Mouse (Mus musculus) embryonic facial prominence, embryonic 11.5 days (tissue): ENCODE measurements around the gene 1700023F06Rik. TPM values are rescaled to one million over a fixed set of nuclear protein-coding genes. Genes with fewer than 3 reads are reported as not detected.

ENCODE experiments used
- ATAC-seq: fragments of 200-750 bp; cut with Nextera tagmentation; replicated peaks from 2 replicates; pipeline ENCODE4 v1.8.0; 2017; ENCODE audit warnings: low read depth; ENCODE audit not compliant: insufficient number of reproducible peaks, low FRiP score, low TSS enrichment
- DNase-seq: peaks from one replicate; pipeline ENCODE4 v3.0.0-alpha.2; 2015; ENCODE audit warnings: low spot score
- H3K27ac ChIP-seq: fragments of 300-500 bp; sonication (generic); replicated peaks from 2 replicates; pipeline ENCODE4 v1.5.1; 2014; ENCODE audit warnings: mild to moderate bottlenecking, low read depth, low read length, control low read depth
- H3K27me3 ChIP-seq: fragments of 300-500 bp; sonication (generic); 2 replicates; pipeline ENCODE4 v1.6.1; 2014; ENCODE audit warnings: mild to moderate bottlenecking, low read length, moderate library complexity, mixed read lengths; ENCODE audit not compliant: control insufficient read depth, insufficient read depth
- H3K36me3 ChIP-seq: fragments of 300-500 bp; sonication (generic); replicated peaks from 2 replicates; pipeline ENCODE4 v1.6.1; 2014; ENCODE audit warnings: low read depth, mild to moderate bottlenecking, low read length, moderate library complexity, mixed read lengths; ENCODE audit not compliant: control insufficient read depth, insufficient read depth
- H3K4me1 ChIP-seq: fragments of 300-500 bp; sonication (generic); 2 replicates; pipeline ENCODE4 v1.6.1; 2014; ENCODE audit warnings: low read length, mixed read lengths; ENCODE audit not compliant: control insufficient read depth, insufficient read depth
- H3K4me2 ChIP-seq: fragments of 300-500 bp; sonication (generic); 2 replicates; pipeline ENCODE4 v1.6.1; 2014; ENCODE audit warnings: low read depth, mild to moderate bottlenecking, control low read depth, low read length, moderate library complexity
- H3K4me3 ChIP-seq: fragments of 300-500 bp; sonication (generic); 2 replicates; pipeline ENCODE4 v1.5.1; 2014; ENCODE audit warnings: low read depth, low read length, control low read depth
- H3K9ac ChIP-seq: fragments of 300-500 bp; sonication (generic); replicated peaks from 2 replicates; pipeline ENCODE4 v1.6.1; 2014; ENCODE audit warnings: mild to moderate bottlenecking, control low read depth, low read length
- H3K9me3 ChIP-seq: fragments of 300-500 bp; sonication (generic); replicated peaks from 2 replicates; pipeline ENCODE4 v1.6.1; 2016; ENCODE audit warnings: mild to moderate bottlenecking, low read length, inconsistent platforms, mixed read lengths; ENCODE audit not compliant: control insufficient read depth
- WGBS: fragments of 180-500 bp; shearing (Covaris S2); extraction: QIAGEN DNeasy Blood & Tissue Kit; methylation state at CpG from one replicate; pipeline ENCODE4 v1.1.7; 2014; 5-methylcytosine and 5-hydroxymethylcytosine counted together
- polyA plus RNA-seq: library from polyadenylated mRNA; unstranded; fragments of >200 nt; fragmentation: Nextera tagmentation; extraction: Ambion mirVana; gene quantifications from 2 replicates; pipeline ENCODE4 v1.2.1, GENCODE M21; 2014

1700023F06Rik gene
- polyA plus RNA-seq, 1 experiment from 2014 or later, result 0.25 TPM

GRCm38 (mm10) chr11:103173041-103173770, 35.2 kb downstream of the 1700023F06Rik start:
- H3K27me3 ChIP-seq, result peaks cover 38% of the 10 kb centered on the region
- H3K27ac ChIP-seq, result no peak overlapping the region
- DNase-seq, result no peak
- no peaks in the 10 kb centered on the region for H3K9me3 ChIP-seq
- H3K36me3 ChIP-seq, result no peaks in the 10 kb centered on the region
- H3K4me1 ChIP-seq, result peaks cover 4% of the 10 kb centered on the region; the same call in 1 of the 2 replicates
- no peak for ATAC-seq
- H3K9ac ChIP-seq, result no peak overlapping the region
- H3K4me3 ChIP-seq, result no peak overlapping the region
- no peak overlapping the region for H3K4me2 ChIP-seq
- 80% methylated on average over 7 of the region's 7 CpGs for WGBS

- DNase-seq, result no peak
- no peak overlapping the region for H3K4me3 ChIP-seq
- H3K27me3 ChIP-seq, result peaks cover 38% of the 10 kb centered on the region
Observed at GRCm38 (mm10) chr11:103172392-103173040, 35.8 kb downstream of the 1700023F06Rik start.

DNA sequence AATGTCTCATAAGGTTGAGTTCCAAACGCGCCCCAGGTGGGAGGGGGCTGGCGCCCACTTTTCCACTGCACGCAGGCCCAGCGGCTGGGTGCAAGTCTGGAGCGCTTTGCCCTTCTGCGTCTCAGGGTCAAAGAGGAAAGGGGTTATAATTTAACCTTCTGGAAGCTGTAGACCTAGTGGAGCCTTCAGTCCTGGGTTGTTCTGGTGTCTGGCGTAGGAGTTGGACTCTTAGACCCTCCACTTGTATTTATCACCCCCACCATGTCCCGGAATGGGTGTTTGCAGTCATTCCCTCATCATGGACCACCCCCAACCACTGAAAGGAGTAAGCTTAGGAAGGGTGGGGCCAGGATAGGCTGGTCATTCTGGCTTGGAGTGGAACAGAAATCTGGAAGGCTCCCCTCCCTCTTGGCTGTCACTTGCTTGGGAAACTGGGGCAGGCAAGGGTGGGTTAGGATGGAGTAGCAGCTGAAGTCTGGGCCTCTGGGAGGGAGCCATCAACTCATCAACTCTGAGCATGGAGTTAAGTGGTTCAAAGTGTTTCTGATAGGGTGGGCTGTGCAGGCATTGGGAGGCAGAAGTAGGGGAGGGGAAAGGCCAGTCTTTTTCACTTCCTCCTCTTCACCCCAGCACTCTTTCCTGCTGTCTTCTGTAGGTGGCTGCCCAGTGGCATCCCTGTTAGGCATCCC, 36.5 kb downstream of the 1700023F06Rik start:
- no peak overlapping the region for H3K4me3 ChIP-seq

More at GRCm38 (mm10) chr11:103172392-103173040, 35.8 kb downstream of the 1700023F06Rik start:
- no peak for ATAC-seq
- no peaks in the 10 kb centered on the region for H3K9me3 ChIP-seq
- H3K4me2 ChIP-seq, result no peak overlapping the region; the same call in 1 of the 2 replicates
- H3K36me3 ChIP-seq, result no peaks in the 10 kb centered on the region
- WGBS, result 60% methylated on average over 6 of the region's 6 CpGs
- H3K4me1 ChIP-seq, result peaks cover 4% of the 10 kb centered on the region; the same call in 1 of the 2 replicates
- H3K27ac ChIP-seq, result no peak overlapping the region
- H3K9ac ChIP-seq, result no peak overlapping the region

GRCm38 (mm10) chr11:103171286-103171620, 37.1 kb downstream of the 1700023F06Rik start:
- Histone ChIP-seq H3K4me2 (peak overlapping the region; percentile 99), H3K9ac (peak overlapping the region; percentile 50), H3K27ac (no peak overlapping the region), H3K36me3 (no peaks in the 10 kb centered on the region), H3K4me3 (peak overlapping the region; percentile 65), H3K9me3 (no peaks in the 10 kb centered on the region), H3K4me1 (peaks cover 4% of the 10 kb centered on the region; the same call in 1 of the 2 replicates), H3K27me3 (peaks cover 38% of the 10 kb centered on the region)
- DNase-seq (no peak), ATAC-seq (no peak)
- 4% methylated on average over 16 of the region's 23 CpGs for WGBS

More for the DNA sequence above, 36.5 kb downstream of the 1700023F06Rik start:
- DNase-seq (no peak), ATAC-seq (no peak)
- 39% methylated on average over 9 of the region's 9 CpGs for WGBS
- Histone ChIP-seq H3K27me3 (peaks cover 38% of the 10 kb centered on the region), H3K36me3 (no peaks in the 10 kb centered on the region), H3K27ac (no peak overlapping the region), H3K9me3 (no peaks in the 10 kb centered on the region), H3K9ac (no peak overlapping the region), H3K4me1 (peaks cover 4% of the 10 kb centered on the region; the same call in 1 of the 2 replicates), H3K4me2 (peak overlapping the region; percentile 99; the same call in 1 of the 2 replicates)

- Histone ChIP-seq H3K27me3 (peaks cover 38% of the 10 kb centered on the region), H3K36me3 (no peaks in the 10 kb centered on the region), H3K9ac (peak within 1 kb of the TSS; percentile 50), H3K27ac (no peak within 1 kb of the TSS), H3K4me1 (peaks cover 4% of the 10 kb centered on the region; the same call in 1 of the 2 replicates), H3K4me3 (peak within 1 kb of the TSS; percentile 65), H3K9me3 (no peaks in the 10 kb centered on the region), H3K4me2 (peak within 1 kb of the TSS; percentile 99)
- ATAC-seq, result no peak
- under 1% methylated on average over 54 of the region's 84 CpGs for WGBS
- DNase-seq, result peak; percentile 35
Observed at GRCm38 (mm10) chr11:103170494-103171285, 37.7 kb downstream of the 1700023F06Rik start, which contains the start of gene Fmnl1. Gene Fmnl1 (plus strand): TSS chr11:103171107.

- 51% methylated on average over 3 of the region's 3 CpGs for WGBS
- no peak for DNase-seq
- H3K9ac ChIP-seq, result no peak overlapping the region
- no peak for ATAC-seq
- no peaks in the 10 kb centered on the region for H3K36me3 ChIP-seq
- peak overlapping the region; percentile 99 for H3K4me2 ChIP-seq
- peaks cover 38% of the 10 kb centered on the region for H3K27me3 ChIP-seq
- H3K4me3 ChIP-seq, result peak overlapping the region; percentile 65; the same call in 1 of the 2 replicates
- H3K4me1 ChIP-seq, result peaks cover 4% of the 10 kb centered on the region; the same call in 1 of the 2 replicates
- H3K9me3 ChIP-seq, result no peaks in the 10 kb centered on the region
- H3K27ac ChIP-seq, result no peak overlapping the region
Observed at GRCm38 (mm10) chr11:103170111-103170493, 38.3 kb downstream of the 1700023F06Rik start.

DNA sequence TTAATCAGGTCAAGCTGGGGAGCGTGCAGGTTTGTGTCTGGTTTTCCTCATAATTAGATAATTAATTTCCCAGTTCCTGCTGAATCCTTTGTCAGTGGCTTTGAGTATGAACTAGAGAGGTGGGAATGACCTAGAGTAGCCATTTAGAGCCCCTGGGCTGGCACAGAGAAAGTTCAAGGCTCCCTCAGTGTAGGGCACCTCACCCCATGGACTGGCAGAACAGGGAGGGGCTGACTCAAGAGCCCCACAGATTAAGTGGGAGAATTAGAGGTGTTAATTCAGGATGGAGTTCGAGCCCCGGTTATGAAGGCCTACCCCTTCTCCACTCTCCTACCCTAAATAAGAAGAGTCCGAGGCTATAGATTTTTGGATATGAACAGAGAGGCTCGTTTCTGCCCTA, 38.7 kb downstream of the 1700023F06Rik start:
- Histone ChIP-seq H3K9ac (no peak overlapping the region), H3K27me3 (peaks cover 38% of the 10 kb centered on the region), H3K9me3 (no peaks in the 10 kb centered on the region), H3K4me2 (no peak overlapping the region), H3K27ac (no peak overlapping the region), H3K36me3 (no peaks in the 10 kb centered on the region), H3K4me3 (no peak overlapping the region), H3K4me1 (peaks cover 4% of the 10 kb centered on the region; the same call in 1 of the 2 replicates)
- DNase-seq (no peak), ATAC-seq (no peak)
- 73% methylated on average over 5 of the region's 5 CpGs for WGBS
